Mouse (Mus musculus): Measurements from ENCODE around the gene Hint1.

- TF ChIP-seq CTCF (IDR thresholded peaks at IDR 0.05; ENCODE audit: low read depth) (no peak), EP300 (IDR thresholded peaks at IDR 0.05; ENCODE audit: low read depth) (no peak)
Measured at GRCm38 (mm10) chr11:54885406-54885805, 19.2 kb downstream of the Hint1 start.
